Mouse (Mus musculus) CD4-positive naive resting alpha-beta T cell, adult 76 days (primary cell): ENCODE results near the gene Gm9125. TPM values are rescaled to one million over a fixed set of nuclear protein-coding genes. Genes with fewer than 3 reads are reported as not detected.

Source experiments
- total RNA-seq: library from RNA; stranded (reverse); gene quantifications from one replicate; pipeline ENCODE4 v1.2.4, GENCODE M21; 2023

The Gm9125 gene
- not detected for total RNA-seq

GRCm38 (mm10) chr3:94054785-94055184 lies at the start of gene Gm9125:
Gene Gm9125, minus strand, starts transcription at chr3:94054885.

GRCm38 (mm10) chr3:94072544-94072943 lies 17.9 kb upstream of the Gm9125 start, which contains the start of gene Gm10697:
Gene Gm10697, minus strand, starts transcription at chr3:94072644.

Other genes with a start within 250 kb of the Gm9125 start
- not detected for gene Tdpoz3, start 228.9 kb downstream of the Gm9125 start, total RNA-seq
- not detected for gene Gm9117, start 111.3 kb downstream of the Gm9125 start, total RNA-seq
- not detected for gene Tdpoz5, start 93.6 kb downstream of the Gm9125 start, total RNA-seq
- not detected for gene Gm10697, start 17.8 kb upstream of the Gm9125 start, total RNA-seq
- not detected for gene Gm10696, start 123.3 kb upstream of the Gm9125 start, total RNA-seq
- not detected for gene Gm5286, start 141.8 kb upstream of the Gm9125 start, total RNA-seq
- not detected for gene Gm4778, start 209.2 kb upstream of the Gm9125 start, total RNA-seq